Mouse (Mus musculus) lung, embryonic 16.5 days (tissue): ENCODE results near the gene Ctcf. TPM values are rescaled to one million over a fixed set of nuclear protein-coding genes. Genes with fewer than 3 reads are reported as not detected.

Experiments used
- ATAC-seq: fragments of 200-750 bp; cut with Nextera tagmentation; 2 replicates; pipeline ENCODE4 v1.8.0; 2017; ENCODE audit warnings: low read depth, mild to moderate bottlenecking, moderate library complexity
- H3K27ac ChIP-seq: fragments of 300-500 bp; sonication (generic); 2 replicates; pipeline ENCODE4 v1.5.1; 2014; ENCODE audit warnings: mild to moderate bottlenecking, control low read depth, low read length
- H3K27me3 ChIP-seq: fragments of 300-500 bp; sonication (generic); 2 replicates; pipeline ENCODE4 v1.6.1; 2014; ENCODE audit warnings: low read depth, low read length, mixed read lengths; ENCODE audit not compliant: control insufficient read depth, insufficient read depth
- H3K36me3 ChIP-seq: fragments of 300-500 bp; sonication (generic); 2 replicates; pipeline ENCODE4 v1.6.1; 2014; ENCODE audit warnings: low read length; ENCODE audit not compliant: control insufficient read depth, insufficient read depth
- H3K4me1 ChIP-seq: fragments of 300-500 bp; sonication (generic); replicated peaks from 2 replicates; pipeline ENCODE4 v1.6.1; 2014; ENCODE audit warnings: low read length, mixed read lengths; ENCODE audit not compliant: control insufficient read depth, insufficient read depth
- H3K4me2 ChIP-seq: fragments of 300-500 bp; sonication (generic); 2 replicates; pipeline ENCODE4 v1.6.1; 2014; ENCODE audit warnings: low read depth, low read length, control low read depth
- H3K4me3 ChIP-seq: fragments of 300-500 bp; sonication (generic); 2 replicates; pipeline ENCODE4 v1.5.1; 2014; ENCODE audit warnings: mild to moderate bottlenecking, low read length, control low read depth
- H3K9ac ChIP-seq: fragments of 300-500 bp; sonication (generic); 2 replicates; pipeline ENCODE4 v1.6.1; 2014; ENCODE audit warnings: low read length, control low read depth
- H3K9me3 ChIP-seq: fragments of 300-500 bp; sonication (generic); 2 replicates; pipeline ENCODE4 v1.6.1; 2016; ENCODE audit warnings: low read length; ENCODE audit not compliant: control insufficient read depth
- WGBS: fragments of 180-500 bp; shearing (Covaris S2); extraction: QIAGEN DNeasy Blood & Tissue Kit; methylation state at CpG from one replicate; pipeline ENCODE4 v1.1.7; 2014; 5-methylcytosine and 5-hydroxymethylcytosine counted together
- polyA plus RNA-seq: library from polyadenylated mRNA; unstranded; fragments of >200 nt; fragmentation: Nextera tagmentation; extraction: Ambion mirVana; gene quantifications from 2 replicates; pipeline ENCODE4 v1.2.1, GENCODE M21; 2015

Gene Ctcf
- polyA plus RNA-seq, 1 experiment from 2014 or later = 116 TPM

- Histone ChIP-seq H3K36me3 (no peaks in the 10 kb centered on the region), H3K4me2 (peak within 1 kb of the TSS; percentile 96), H3K4me3 (peak within 1 kb of the TSS; percentile 86), H3K9me3 (no peaks in the 10 kb centered on the region), H3K27ac (peak within 1 kb of the TSS; percentile 93), H3K9ac (peak within 1 kb of the TSS; percentile 93), H3K4me1 (peaks cover 22% of the 10 kb centered on the region), H3K27me3 (no peaks in the 10 kb centered on the region)
- peak; percentile 85 for ATAC-seq
- 1% methylated on average over 20 of the region's 42 CpGs for WGBS
These were observed 31.5 kb upstream of the Ctcf start, which contains the start of gene Ripor1 for GRCm38 (mm10) chr8:105604804-105605381. TSS of gene Ripor1 (plus strand) at chr8:105605255.

- H3K9me3 ChIP-seq = no peaks in the 10 kb centered on the region
- under 1% methylated on average over 28 of the region's 39 CpGs for WGBS
- peak overlapping the region; percentile 96 for H3K4me2 ChIP-seq
- H3K27ac ChIP-seq = peak overlapping the region; percentile 93
- peak overlapping the region; percentile 86 for H3K4me3 ChIP-seq
- no peaks in the 10 kb centered on the region for H3K36me3 ChIP-seq
- no peaks in the 10 kb centered on the region for H3K27me3 ChIP-seq
- peak; percentile 55 for ATAC-seq
- peak overlapping the region; percentile 93 for H3K9ac ChIP-seq
- H3K4me1 ChIP-seq = peaks cover 22% of the 10 kb centered on the region
These were observed 30.7 kb upstream of the Ctcf start for GRCm38 (mm10) chr8:105605491-105606188.

DNA sequence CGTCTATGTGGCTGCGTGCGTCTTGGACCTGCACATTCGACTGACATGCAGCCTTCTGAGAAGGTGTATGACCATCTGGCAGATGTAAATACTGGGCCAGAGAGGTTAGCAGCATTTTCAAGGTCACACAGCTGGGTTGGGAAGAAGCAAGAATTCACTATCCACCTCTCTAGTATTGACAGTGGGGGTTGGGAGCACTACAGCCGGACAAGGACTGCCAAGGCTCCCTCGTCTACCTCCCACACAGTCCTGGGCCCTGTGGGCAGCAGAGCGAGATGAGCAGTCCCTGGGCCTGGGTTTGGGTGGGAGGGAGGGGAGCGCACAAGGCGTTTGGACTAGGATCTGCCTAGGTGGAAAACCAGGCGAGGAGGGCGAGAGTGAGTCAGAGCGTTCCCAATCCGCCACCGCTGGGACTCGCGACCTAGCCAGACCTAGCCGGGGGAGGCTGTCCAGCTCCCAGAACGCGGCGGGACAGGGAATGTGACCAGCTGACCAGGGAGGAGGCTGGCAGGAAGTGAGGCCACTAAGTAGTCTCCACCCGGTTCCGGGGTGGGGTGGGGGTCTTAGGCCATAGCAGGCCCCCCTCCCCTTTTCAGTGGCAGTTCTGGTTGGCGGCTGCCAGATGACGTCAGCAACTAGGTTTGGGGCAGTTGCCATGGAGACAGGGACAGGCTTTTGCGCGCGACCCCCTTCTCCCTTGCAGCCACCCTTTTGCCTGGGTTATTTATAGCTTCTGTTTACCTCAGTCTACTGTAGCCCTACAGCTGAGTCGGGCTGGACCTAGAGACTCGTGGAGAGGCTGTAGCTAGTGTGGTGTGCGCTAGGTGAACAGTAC is 30.0 kb upstream of the Ctcf start:
- under 1% methylated on average over 28 of the region's 30 CpGs for WGBS
- Histone ChIP-seq H3K9me3 (no peaks in the 10 kb centered on the region), H3K27me3 (no peaks in the 10 kb centered on the region), H3K36me3 (no peaks in the 10 kb centered on the region), H3K27ac (peak overlapping the region; percentile 93), H3K4me3 (peak overlapping the region; percentile 86), H3K4me1 (peaks cover 22% of the 10 kb centered on the region), H3K9ac (peak overlapping the region; percentile 93), H3K4me2 (peak overlapping the region; percentile 96)
- ATAC-seq = peak; percentile 76

DNA sequence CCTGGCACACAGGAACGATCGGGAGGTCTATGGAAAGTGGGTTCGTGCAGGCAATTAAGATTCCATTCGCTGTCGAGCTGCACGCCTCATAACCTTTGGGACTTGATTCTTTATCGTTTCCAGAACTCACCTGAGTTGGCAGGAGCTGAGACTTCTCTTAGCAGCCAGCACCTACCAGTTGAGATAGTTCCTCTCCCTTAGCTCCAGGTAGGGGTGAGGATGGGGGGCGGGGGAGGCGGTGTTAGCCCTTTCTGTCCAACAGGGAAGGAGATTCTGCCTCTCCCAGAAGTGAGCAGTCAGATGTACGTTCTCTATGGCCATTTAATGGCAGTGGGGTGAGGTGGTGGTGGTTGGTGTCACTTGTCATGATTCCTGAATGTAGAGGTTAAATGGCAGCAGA is 29.3 kb upstream of the Ctcf start:
- ATAC-seq = no peak
- Histone ChIP-seq H3K36me3 (no peaks in the 10 kb centered on the region), H3K4me2 (peak overlapping the region; percentile 96), H3K4me3 (peak overlapping the region; percentile 86), H3K9me3 (no peaks in the 10 kb centered on the region), H3K27ac (peak overlapping the region; percentile 93), H3K9ac (peak overlapping the region; percentile 93), H3K27me3 (peaks cover 2% of the 10 kb centered on the region; the same call in 1 of the 2 replicates), H3K4me1 (peaks cover 22% of the 10 kb centered on the region)
- WGBS = 11% methylated on average over 10 of the region's 10 CpGs

- ATAC-seq = no peak
- Histone ChIP-seq H3K4me3 (no peak overlapping the region), H3K36me3 (no peaks in the 10 kb centered on the region), H3K27ac (no peak overlapping the region), H3K9ac (no peak overlapping the region), H3K27me3 (peaks cover 2% of the 10 kb centered on the region; the same call in 1 of the 2 replicates), H3K9me3 (no peaks in the 10 kb centered on the region), H3K4me2 (no peak overlapping the region), H3K4me1 (peaks cover 24% of the 10 kb centered on the region)
- WGBS = 22% methylated on average over 4 of the region's 4 CpGs
These were observed 28.7 kb upstream of the Ctcf start for GRCm38 (mm10) chr8:105607684-105608083.

DNA sequence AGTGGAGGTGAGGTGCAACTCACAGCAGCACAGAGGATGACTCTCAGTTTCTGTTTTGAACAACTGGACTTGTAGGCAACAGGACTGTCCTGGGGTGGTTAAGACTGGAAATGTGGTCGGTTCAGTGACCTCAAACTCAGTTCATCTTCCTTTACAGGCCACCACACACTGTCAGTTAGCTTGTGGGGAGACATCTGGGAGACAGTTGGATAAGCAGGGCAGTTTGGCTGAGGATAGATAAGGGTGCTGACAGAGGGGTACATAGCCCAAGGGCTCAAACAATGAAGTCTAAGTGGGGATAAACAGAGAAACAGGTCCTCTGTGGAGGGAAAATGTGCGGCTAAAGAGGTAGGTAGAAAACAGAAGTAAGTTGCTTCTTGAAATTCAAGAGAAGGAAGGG is 27.0 kb upstream of the Ctcf start:
- Histone ChIP-seq H3K4me3 (no peak overlapping the region), H3K27ac (peak overlapping the region; percentile 22; the same call in 1 of the 2 replicates), H3K27me3 (peaks cover 2% of the 10 kb centered on the region; the same call in 1 of the 2 replicates), H3K9ac (no peak overlapping the region; the same call in 1 of the 2 replicates), H3K4me1 (peaks cover 34% of the 10 kb centered on the region), H3K9me3 (no peaks in the 10 kb centered on the region), H3K4me2 (no peak overlapping the region), H3K36me3 (no peaks in the 10 kb centered on the region)
- no peak for ATAC-seq
- WGBS = 72% methylated on average over 2 of the region's 2 CpGs

- no peak overlapping the region for H3K4me3 ChIP-seq
- no peak for ATAC-seq
- H3K9ac ChIP-seq = no peak overlapping the region
- WGBS = 56% methylated on average over 4 of the region's 4 CpGs
- no peaks in the 10 kb centered on the region for H3K9me3 ChIP-seq
- no peaks in the 10 kb centered on the region for H3K36me3 ChIP-seq
- H3K27me3 ChIP-seq = peaks cover 2% of the 10 kb centered on the region; the same call in 1 of the 2 replicates
- no peak overlapping the region for H3K27ac ChIP-seq
- no peak overlapping the region for H3K4me2 ChIP-seq
- peaks cover 34% of the 10 kb centered on the region for H3K4me1 ChIP-seq
These were observed 26.6 kb upstream of the Ctcf start for GRCm38 (mm10) chr8:105609771-105610170.

- Histone ChIP-seq H3K4me1 (peaks cover 25% of the 10 kb centered on the region), H3K27me3 (peaks cover 2% of the 10 kb centered on the region; the same call in 1 of the 2 replicates), H3K9ac (no peak overlapping the region), H3K4me2 (no peak overlapping the region), H3K9me3 (no peaks in the 10 kb centered on the region), H3K27ac (no peak overlapping the region), H3K4me3 (no peak overlapping the region), H3K36me3 (peaks cover 12% of the 10 kb centered on the region)
- no peak for ATAC-seq
- WGBS = 83% methylated on average over 9 of the region's 9 CpGs
These were observed 24.5 kb upstream of the Ctcf start for GRCm38 (mm10) chr8:105611836-105612235.

DNA sequence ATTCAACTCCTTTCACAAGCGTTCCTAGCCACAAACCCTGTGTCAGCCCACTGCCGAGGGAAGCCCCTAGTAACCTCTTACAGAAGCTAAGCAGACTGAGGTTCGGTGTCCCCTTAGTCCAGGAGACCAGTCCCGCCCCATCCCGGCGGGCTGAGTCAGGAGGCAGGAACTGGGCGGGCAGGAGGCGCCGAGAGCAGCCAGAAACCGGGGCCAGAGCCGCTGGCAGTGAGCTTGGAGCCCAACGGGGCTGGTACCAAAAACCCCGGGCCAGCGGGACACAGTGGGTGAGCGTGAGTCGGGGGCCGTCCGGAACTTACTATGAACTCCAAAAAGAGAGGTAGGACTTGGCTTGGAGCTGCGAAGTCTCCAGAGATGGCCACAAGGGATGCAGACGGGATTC is 23.3 kb upstream of the Ctcf start:
- ATAC-seq = peak; percentile 36; the same call in 1 of the 2 replicates
- Histone ChIP-seq H3K4me1 (peaks cover 17% of the 10 kb centered on the region), H3K36me3 (peaks cover 23% of the 10 kb centered on the region), H3K4me2 (peak overlapping the region; percentile 96), H3K27me3 (peaks cover 2% of the 10 kb centered on the region; the same call in 1 of the 2 replicates), H3K4me3 (peak overlapping the region; percentile 61), H3K9me3 (no peaks in the 10 kb centered on the region), H3K27ac (peak overlapping the region; percentile 61), H3K9ac (peak overlapping the region; percentile 54)
- WGBS = 5% methylated on average over 20 of the region's 20 CpGs
